Comparison of ENCODE assay signal across 9 mouse cellular contexts in the genomic region with DNA sequence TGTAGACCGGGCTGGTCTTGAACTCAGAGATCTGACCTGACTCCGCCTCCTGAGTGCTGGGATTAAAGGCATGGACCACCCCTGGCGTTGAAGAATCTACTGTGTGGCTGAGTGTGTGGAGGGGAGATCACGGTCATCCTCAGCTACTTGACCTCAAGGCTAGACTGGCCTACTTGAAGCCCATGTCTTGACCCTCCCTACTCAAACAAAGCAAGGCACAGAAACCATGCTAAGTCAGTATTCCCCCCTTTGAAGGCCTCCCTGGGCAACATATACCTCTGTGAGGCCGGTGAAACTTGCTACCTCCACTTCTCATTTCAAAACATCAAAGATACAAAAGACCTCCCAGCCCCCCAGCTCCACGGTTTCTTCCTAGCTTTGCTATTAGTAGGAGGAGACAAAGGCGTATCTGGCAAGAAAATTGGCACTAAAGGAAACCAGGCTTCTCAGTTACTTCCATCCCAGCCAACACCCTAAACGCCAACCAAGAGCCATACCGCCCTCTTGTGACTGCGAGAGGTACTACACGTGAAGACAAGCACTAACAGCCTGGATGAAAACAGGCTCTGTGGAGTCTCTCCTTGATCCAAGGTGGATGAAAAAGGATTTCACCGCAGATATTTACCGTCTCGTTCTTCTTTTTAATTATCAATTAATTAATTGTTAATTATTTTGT. TPM values are rescaled to one million over a fixed set of nuclear protein-coding genes. Genes with fewer than 3 reads are reported as not detected.
A peak's percentile ranks its signal among the peaks of the same experiment; 100 is the strongest.
DNase-seq lines count a peak whose midpoint lies in the region; ATAC-seq and TF ChIP-seq lines count a peak whose summit lies in the region.
"Had no signal": no experiment of that assay in that cellular context is flagged by ENCODE, and none has a peak within 500 bp of the region (broad histone marks: within the 10 kb centered on the region; RNA-seq: fewer than 3 reads in every experiment).

No protein-coding gene starts in this region.

- TF ChIP-seq EP300 in liver, postnatal 0 days (IDR thresholded peaks at IDR 0.05; ENCODE audit: low read depth): no peak

- DNase-seq in CD8-positive naive resting alpha-beta T cell, adult 2 months (ENCODE audit: low read depth in 2 of 2, low spot score in 2 of 2): peak; percentile 74 to 82
- DNase-seq in adrenal gland, postnatal 36 days: peak; percentile 84 to 88
- DNase-seq in heart, adult 9 months (ENCODE audit: low spot score in 2 of 2): peak; percentile 56 to 81
- DNase-seq in kidney, postnatal 36 days: peak; percentile 91 to 95
- DNase-seq in liver, postnatal 0 days: peak; percentile 91
- peak; percentile 80 for DNase-seq in ovary, postnatal 36 days (ENCODE audit: low spot score)
- DNase-seq in thymus, postnatal 36 days: peak; percentile 71 to 82

- H3K27ac ChIP-seq in embryonic facial prominence, embryonic 12.5 days: no peak overlapping the region
- no peak overlapping the region for H3K27ac ChIP-seq in liver, postnatal 0 days (ENCODE audit: low read depth)
- H3K27ac ChIP-seq: macrophage had no signal

- H3K36me3 ChIP-seq in embryonic facial prominence, embryonic 12.5 days: no peaks in the 10 kb centered on the region
- no peaks in the 10 kb centered on the region for H3K36me3 ChIP-seq in liver, postnatal 0 days (replicated peaks; ENCODE audit: insufficient read depth, low read length)

- TF ChIP-seq CTCF in liver, postnatal 0 days (IDR thresholded peaks at IDR 0.05; ENCODE audit: low read depth): peak; percentile 98

- H3K9ac ChIP-seq in embryonic facial prominence, embryonic 12.5 days: no peak overlapping the region
- no peak overlapping the region for H3K9ac ChIP-seq in liver, postnatal 0 days (replicated peaks)

- peaks cover 3% of the 10 kb centered on the region; the same call in 1 of the 2 replicates for H3K4me1 ChIP-seq in embryonic facial prominence, embryonic 12.5 days
- no peaks in the 10 kb centered on the region for H3K4me1 ChIP-seq in liver, postnatal 0 days (ENCODE audit: insufficient read depth)

- 0 out of 2 replicates have a peak, but pooled peaks have one; percentile 56 for ATAC-seq in embryonic facial prominence, embryonic 12.5 days (ENCODE audit: insufficient number of reproducible peaks, insufficient read depth, low FRiP score, low TSS enrichment)
- ATAC-seq in liver, postnatal 0 days: peak; percentile 71

- no peak overlapping the region for H3K4me3 ChIP-seq in embryonic facial prominence, embryonic 12.5 days
- no peak overlapping the region for H3K4me3 ChIP-seq in liver, postnatal 0 days (ENCODE audit: low read depth, low read length)

- no peaks in the 10 kb centered on the region; the same call in 1 of the 2 replicates for H3K27me3 ChIP-seq in embryonic facial prominence, embryonic 12.5 days
- H3K27me3 ChIP-seq in liver, postnatal 0 days (ENCODE audit: insufficient read depth, low read length): no peaks in the 10 kb centered on the region

- H3K9me3 ChIP-seq in embryonic facial prominence, embryonic 12.5 days: no peaks in the 10 kb centered on the region
- H3K9me3 ChIP-seq in liver, postnatal 0 days (ENCODE audit: low read length): no peaks in the 10 kb centered on the region

- no peak overlapping the region for H3K4me2 ChIP-seq in embryonic facial prominence, embryonic 12.5 days (replicated peaks)
- H3K4me2 ChIP-seq in liver, postnatal 0 days (ENCODE audit: low read depth, low read length): no peak overlapping the region

- WGBS in embryonic facial prominence, embryonic 12.5 days: 29% methylated on average over 14 of the region's 14 CpGs
- WGBS in liver, postnatal 0 days (ENCODE audit: insufficient replicate concordance): 29% methylated on average over 14 of the region's 14 CpGs

RNA-seq across cellular contexts. Expression of gene Tnpo3, which starts 39.9 kb away (rescaled TPM):
- 10 to 100 TPM; 51.6 to 56.5 TPM for total RNA-seq in adrenal gland, postnatal 36 days (2021)
- polyA plus RNA-seq in embryonic facial prominence, embryonic 12.5 days (2016; fragmentation: Nextera tagmentation; extraction: Ambion mirVana): 98.7 and 102 TPM in 2 replicates
- 18.2 and 20.4 TPM in 2 replicates for polyA plus RNA-seq in liver, postnatal 0 days (2015; fragmentation: Nextera tagmentation; extraction: Ambion mirVana)

RNA-seq across cellular contexts. Expression of gene Tspan33, which starts 44.4 kb away (rescaled TPM):
- total RNA-seq in adrenal gland, postnatal 36 days (2021): 1 to 10 TPM; 1.7 to 2.0 TPM
- 4.7 and 5.6 TPM in 2 replicates for polyA plus RNA-seq in embryonic facial prominence, embryonic 12.5 days (2016; fragmentation: Nextera tagmentation; extraction: Ambion mirVana)
- 84.8 and 87.5 TPM in 2 replicates for polyA plus RNA-seq in liver, postnatal 0 days (2015; fragmentation: Nextera tagmentation; extraction: Ambion mirVana)

Comparison
In these comparisons a context has a peak if more than half of its experiments do, and no peak if none do; other contexts are left out.
1. RNA of gene Tspan33, which starts 44.4 kb away (polyA plus RNA-seq): 84.8 to 87.5 TPM in liver, postnatal 0 days; 4.7 to 5.6 TPM in embryonic facial prominence, embryonic 12.5 days; every median in the first group is over 10 times any median in the second.
2. Peak in every context shown above with its lines, with median percentiles within 50 percentile points of each other: DNase-seq.